Mouse (Mus musculus) mouse embryonic stem cell (cell line): ENCODE results near the gene Wwox.

ENCODE experiments used
- in situ Hi-C, 2 experiments: fragments of 300-500 bp; cut with MboI; formaldehyde crosslinking; loops; 1 replicate in 1 of 2; 3 replicates in 1 of 2; pipeline ENCODE4 v1.14.3; 2019 to 2020; ENCODE audit warnings: low sequenced_read_pairs in 2 of 2, low pct_unique_long_range_greater_than_20kb in 1 of 2, mixed read lengths in 1 of 2; ENCODE audit not compliant: unreplicated experiment in 1 of 2

Wwox gene

GRCm38 (mm10) chr8:115160407-115160806 is 721.0 kb downstream of the Wwox start:
- in situ Hi-C loops: no loop called here

- in situ Hi-C loops: no loop called here
Observed at GRCm38 (mm10) chr8:115161520-115161919, 722.1 kb downstream of the Wwox start.

DNA sequence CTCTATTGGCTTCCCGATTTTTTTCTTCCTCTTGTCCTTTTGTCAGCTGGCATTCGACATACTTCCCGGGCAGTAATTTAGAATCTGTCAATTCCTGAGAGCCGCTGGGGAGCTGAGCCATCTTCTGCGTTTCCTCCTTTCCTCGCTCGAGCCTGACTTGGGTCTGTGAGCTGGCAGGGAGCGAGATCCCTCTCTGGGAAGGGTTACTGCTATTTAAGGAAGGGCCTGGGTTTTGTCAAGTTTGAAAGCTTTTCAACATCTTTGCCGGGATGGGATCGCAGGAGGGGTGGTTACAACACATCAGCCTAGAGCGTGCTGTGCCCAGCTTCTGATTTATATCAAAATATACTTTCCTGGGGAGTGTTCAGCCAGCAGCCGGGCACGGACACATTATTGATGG is 725.4 kb downstream of the Wwox start:
- in situ Hi-C loops: no loop called here

- in situ Hi-C loops: no loop called here
Observed at GRCm38 (mm10) chr8:115173634-115174081, 734.2 kb downstream of the Wwox start.

GRCm38 (mm10) chr8:115185431-115185964 is 746.0 kb downstream of the Wwox start:
- in situ Hi-C loops: no loop called here

DNA sequence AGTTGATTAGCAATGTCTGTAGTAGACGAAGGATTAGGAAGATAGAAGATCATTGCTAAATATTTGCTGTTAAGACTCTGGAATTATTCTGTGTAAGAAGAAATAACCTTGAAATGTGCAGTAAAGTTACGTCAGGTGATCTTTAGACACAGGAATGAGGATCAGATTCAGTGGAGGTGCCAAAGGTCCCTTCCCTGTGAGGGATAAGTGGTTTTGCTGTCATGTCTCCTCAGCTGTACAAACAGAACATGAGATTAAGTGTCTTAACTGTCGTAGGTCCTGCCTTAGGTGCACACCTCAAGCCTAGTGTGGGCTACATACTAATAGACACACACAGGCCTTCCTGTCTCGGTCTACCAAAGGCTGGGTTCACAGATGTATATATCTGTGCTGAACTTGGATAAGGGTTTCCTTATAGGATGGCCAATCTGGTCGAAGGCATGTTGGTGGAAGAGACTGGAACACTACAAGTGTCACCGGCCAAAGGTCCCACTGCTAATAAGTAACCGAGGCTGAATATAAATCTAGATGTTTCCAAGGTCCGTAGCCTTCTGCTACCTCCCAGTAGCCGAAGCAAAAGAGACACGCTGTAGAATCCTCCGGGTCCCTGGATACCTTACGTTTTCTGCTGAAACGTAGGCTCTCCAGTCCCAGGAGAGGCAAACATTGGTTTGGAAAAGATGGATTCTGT is 746.8 kb downstream of the Wwox start:
- in situ Hi-C loops: no loop called here

- in situ Hi-C loops: no loop called here
Observed at GRCm38 (mm10) chr8:115186882-115187281, 747.4 kb downstream of the Wwox start.

DNA sequence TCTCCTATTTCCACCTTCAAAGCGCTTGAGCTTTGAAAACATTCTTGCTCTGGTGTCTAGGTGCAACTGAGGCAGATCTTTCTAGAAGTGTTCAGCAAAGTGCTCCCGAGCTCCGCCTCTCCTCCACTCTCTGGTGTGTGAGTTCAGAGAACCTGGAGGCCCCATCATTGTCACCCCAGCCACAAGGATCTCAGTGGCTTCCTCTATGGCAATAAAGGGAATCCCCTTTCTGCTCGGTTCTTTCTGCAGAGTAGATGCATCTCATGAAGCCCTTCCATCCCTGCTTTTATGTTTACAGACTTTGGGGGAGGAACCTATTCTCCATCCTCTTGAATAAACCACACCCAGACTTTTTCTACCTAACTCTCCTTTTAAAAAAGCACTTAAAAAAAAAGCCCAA is 749.0 kb downstream of the Wwox start:
- in situ Hi-C loops: no loop called here

GRCm38 (mm10) chr8:115189836-115190235 is 750.4 kb downstream of the Wwox start:
- in situ Hi-C loops: no loop called here

DNA sequence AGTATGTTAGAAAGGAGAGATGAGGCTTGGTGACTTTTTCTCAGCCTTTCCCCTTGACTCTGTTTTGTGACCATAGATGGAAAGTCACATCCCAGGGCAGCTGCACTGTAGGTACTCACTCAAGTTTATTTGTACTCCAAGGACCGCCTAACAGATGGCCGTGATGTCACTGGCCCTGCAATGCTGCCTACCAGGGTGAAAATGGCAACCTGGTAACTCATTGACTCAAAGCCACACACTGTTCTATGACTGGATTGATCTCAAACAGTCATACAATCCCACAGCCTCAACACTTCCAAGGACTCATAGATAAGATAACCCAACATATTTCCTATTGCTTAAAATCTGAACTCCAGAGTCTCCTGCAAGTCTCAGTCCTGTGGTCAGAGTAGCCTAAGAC is 754.3 kb downstream of the Wwox start:
- in situ Hi-C loops: no loop called here

DNA sequence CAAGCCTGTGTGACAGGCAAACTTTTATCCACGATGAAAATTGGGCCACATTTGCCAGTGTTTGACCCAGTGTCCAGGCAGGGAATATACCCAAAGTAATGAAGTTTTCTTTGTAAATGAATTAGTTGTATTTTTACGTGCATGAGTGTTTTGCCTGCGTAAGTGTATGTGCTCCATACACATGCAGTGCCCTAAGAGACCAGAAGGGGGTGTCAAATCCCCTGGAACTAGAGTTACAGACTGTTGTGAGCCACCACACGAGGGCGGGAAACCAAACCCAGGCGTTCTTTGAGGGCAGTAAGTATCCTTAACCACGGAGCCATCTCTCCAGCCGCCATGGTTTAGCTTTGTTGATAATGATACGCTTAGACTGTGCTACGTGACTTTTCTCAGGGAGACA is 755.9 kb downstream of the Wwox start:
- in situ Hi-C loops: no loop called here

DNA sequence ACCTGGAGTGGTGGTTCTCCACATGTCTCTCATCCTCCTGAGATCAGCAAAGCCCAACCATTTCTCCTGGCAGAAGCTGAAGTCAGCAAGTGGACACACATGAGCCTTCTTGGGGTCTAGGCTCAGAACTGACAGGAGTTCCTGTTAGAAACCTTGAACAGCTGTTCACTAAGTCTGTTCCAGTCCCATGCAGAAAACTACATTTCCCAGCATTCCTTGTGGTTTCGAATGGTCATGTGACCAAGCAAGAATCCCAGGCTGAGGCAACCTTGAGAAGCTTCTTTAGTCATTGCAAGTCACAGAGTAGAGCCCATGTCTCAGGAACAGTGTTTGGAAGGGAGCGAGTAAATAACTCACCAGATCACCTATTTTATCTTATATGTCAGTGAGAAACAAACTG is 757.4 kb downstream of the Wwox start:
- in situ Hi-C loops: no loop called here

DNA sequence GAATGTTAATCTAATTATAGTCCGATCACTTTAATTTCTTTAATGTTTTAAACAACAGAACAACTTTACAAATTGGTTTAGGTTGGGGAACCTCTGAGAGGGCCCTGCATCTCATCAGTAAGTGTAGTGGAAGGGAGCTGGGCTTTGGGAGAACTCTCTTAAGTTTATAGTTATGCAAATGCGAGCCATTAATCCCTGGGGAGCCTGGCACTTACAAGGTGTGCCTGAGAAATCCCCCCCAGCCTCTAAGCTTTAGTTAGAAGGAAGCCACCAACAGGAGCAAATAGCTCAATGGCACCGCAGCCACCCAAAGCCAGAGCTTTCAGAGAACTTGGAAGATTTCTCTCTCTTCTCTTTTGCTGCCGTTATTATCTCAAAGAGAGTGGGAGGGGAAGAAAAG is 759.7 kb downstream of the Wwox start:
- in situ Hi-C loops: no loop called here

GRCm38 (mm10) chr8:115199616-115200150 is 760.2 kb downstream of the Wwox start:
- in situ Hi-C loops: no loop called here

GRCm38 (mm10) chr8:115201726-115202125 is 762.3 kb downstream of the Wwox start:
- in situ Hi-C loops: no loop called here

GRCm38 (mm10) chr8:115207480-115207879 is 768.0 kb downstream of the Wwox start:
- in situ Hi-C loops: no loop called here

DNA sequence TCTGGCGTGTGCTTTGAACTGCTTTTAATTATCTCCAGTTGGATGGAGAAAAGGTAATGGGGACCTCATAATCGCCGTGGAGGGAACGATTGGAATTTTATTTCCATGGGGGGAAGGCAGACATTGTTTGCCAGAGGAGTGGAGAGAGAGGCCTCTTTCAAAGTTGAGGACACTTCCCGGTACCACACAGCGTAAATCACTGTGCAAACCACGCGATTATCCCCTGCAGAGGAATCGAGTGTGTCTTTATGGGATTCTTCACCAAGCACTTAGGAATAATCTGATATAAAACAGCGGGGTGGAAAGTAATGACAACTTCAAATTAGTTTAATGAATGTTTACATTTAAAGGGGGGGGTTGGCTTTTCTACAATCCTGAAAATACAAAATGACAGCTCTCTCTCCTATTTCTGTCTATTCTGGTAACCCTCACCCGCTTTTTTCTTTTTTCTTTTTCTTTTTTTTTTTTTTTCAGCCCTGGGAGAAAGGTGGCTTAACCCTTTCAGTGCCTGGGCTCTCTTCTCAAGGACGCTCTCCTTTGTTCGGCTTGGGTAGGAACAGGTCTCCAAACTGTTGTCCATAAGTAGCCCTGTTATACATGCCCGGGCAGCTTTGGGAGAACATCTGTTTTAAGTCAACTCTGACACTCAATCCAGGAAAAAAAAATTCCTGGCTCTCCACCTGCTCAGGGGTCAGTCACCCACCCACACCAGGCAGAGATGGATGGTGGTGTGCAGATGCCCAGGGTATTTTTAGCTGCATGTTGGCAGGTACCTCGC is 769.1 kb downstream of the Wwox start:
- in situ Hi-C loops: no loop called here

GRCm38 (mm10) chr8:115210014-115210413 is 770.6 kb downstream of the Wwox start:
- in situ Hi-C loops: no loop called here

- in situ Hi-C loops: no loop called here
Observed at GRCm38 (mm10) chr8:115213126-115213525, 773.7 kb downstream of the Wwox start.
